Mouse (Mus musculus) adrenal gland, adult 2 months (tissue): ENCODE data around the gene Syndig1l. TPM values are rescaled to one million over a fixed set of nuclear protein-coding genes. Genes with fewer than 3 reads are reported as not detected.

Source experiments
- DNase-seq: peaks from one replicate; pipeline ENCODE4 v3.0.0; 2021
- polyA plus RNA-seq: library from polyadenylated mRNA; depleted of rRNA; stranded (reverse); fragments of >200 nt; gene quantifications from 2 replicates; pipeline ENCODE4 v1.2.3, GENCODE M21; 2012; rRNA removed
- total RNA-seq, 2 experiments: library from RNA; stranded (reverse); gene quantifications; 2 replicates each; pipeline ENCODE4 v1.2.3; 2021

The Syndig1l gene
- total and polyA plus RNA-seq, 3 experiments, result not detected

DNA sequence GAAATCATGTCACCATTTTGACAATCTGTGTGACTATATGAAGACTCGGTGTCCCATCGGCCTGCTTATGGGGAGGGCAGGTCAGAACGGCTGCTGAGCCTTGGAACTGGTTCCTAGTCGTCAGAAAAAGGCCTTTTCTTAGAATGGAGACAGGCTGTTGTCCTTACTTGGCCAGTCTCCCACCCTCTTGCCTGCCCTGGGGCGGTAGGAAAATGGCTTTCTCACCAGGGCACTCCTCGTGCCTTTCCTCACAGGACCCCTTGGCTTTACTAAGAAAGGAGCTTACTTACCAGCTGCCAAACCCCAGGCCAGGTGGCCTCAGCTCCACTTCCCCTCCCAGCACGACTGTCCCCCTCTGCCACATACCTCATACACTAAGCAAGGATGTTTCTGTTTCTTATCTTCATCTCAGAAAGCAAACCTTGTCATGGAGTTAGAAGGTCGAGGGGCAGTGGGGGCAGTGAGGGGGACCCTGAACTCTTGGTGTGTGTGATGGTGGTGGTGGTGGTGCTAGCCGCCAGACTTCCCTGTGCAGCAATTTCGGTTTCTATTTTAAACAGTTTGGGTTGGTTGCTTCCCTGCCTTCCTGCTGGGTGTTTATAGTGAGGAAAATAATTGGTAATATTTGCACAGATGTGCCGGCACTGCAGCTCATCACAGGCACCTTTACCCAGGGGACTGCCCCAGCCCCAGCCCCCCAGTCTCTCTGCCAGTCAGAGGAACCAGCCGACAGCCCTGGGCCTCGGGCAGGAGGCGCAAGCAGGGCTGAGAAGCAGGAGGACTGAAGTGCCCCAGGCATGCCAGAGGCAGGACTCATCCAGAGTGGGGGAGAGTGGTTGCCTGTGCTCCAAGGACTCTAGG, 23.7 kb downstream of the Syndig1l start:
- DNase-seq, result no peak

DNA sequence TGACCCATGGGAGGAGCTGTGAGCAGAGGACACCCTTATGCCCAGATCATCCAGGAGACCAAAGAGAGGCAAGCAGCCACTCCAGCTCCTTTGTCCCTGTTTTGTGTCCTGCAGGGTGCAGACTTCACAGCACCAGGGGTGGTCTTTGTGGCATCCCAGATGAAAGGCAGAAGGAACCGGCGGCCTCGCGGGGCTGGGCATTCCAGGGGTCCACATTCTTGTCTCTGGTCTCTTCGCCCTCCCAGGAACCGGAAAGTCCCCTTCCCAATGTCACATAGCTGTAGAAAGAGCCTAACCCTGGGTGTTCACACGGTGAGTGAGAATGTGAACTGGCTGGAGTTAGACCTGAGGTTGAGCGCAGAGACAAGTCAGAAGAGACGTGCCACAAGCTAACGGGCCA, 27.0 kb downstream of the Syndig1l start:
- no peak for DNase-seq

DNA sequence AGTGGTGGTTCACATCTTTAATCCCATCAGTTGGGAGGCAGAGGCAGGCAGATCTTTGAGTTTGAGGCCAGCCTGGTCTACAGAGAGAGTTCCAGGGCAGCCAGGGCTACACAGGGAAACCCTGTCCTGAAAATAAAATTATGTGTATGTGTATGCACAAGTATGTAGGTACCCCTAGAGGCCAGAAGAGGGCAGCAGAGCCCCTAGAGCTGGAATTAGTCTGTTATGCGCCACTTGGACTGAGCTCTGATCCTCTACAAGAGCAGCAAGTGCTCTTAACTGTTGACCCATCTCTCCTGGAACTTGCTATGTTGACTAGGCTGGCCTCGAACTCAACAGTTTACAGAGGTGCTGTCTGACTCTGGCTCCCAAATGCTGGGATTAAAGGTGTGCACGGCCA, 28.1 kb downstream of the Syndig1l start:
- no peak for DNase-seq

DNA sequence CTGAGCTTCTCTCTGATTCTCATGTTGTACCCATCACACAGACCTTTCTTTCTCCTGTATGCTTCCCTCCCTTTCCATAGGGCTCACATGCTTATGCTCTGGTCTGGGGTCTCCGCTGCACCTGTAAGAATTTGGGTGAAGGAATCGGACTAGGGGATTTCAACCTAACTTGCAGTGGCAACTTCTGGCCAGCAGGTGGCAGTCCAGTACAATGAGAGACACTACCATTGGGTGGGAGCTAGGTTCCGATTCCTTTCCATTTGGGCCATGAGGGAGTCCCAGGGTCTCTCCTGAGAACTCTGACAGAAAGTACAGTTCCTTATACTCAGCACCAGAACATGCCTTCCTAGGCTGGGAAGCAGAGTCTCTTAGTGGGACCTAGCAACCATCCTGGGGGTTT, 44.7 kb downstream of the Syndig1l start:
- peak; percentile 40 for DNase-seq

DNA sequence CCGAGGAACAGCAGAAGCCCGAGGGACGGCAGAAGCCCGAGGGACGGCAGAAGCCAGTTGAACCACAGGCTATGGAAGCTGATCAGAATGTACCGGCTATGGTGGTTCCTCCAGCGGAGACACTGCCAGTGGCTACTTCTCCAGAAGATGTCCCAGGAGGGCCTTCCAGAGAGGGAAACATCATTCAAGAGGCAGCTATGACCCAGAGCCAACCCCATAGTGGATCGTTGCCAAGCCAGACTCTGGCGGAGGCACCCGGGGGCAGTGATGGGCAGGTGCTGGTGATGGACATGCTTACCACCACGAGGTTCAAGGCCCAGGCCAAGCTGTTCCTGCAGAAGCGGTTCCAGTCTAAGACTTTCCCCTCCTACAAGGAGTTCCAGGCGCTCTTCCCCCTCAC, 48.4 kb downstream of the Syndig1l start:
- peak; percentile 10 for DNase-seq

DNA sequence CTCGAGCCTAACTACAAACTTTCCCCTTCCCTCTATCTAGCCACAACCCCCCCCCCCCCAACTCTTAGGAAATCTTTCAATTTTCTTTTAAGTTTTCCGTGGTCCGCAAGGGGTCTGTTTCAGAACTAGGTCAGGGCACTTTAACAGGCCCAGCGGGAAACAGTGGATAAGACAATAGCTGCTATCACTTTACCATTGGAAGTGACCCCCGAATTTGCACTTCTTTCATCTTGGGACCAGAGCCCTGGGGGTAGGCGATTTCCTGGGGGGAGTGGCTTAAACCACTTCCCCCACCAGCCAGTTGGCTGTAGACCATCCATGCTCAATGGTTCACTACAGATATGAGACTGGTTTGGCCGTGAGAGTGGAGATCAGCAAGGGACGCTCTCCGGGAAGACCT, 58.0 kb downstream of the Syndig1l start, which contains the start of gene Vrtn:
TSS of gene Vrtn (plus strand) at position 366 of the 400 bp plus-strand sequence.
- no peak for DNase-seq

DNA sequence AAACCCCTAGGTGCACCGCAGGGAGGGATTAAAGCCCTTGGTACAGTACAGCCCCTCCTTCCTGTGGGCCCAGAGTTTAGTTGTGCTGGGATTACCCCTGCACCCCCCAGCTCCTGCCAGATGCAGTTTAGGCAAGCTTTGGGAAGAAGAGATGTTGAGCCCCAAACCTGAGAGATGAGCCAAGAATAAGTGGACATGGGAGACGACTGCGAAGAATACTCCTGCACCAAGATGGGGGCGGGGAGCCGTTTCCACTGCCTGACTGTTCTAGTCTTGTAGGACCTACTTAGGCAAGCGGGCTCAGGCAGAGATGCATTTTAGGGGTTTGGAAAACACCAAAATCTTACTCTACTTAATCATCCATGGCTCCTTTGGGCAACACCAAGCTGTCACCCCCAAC, 58.4 kb downstream of the Syndig1l start:
- no peak for DNase-seq

DNA sequence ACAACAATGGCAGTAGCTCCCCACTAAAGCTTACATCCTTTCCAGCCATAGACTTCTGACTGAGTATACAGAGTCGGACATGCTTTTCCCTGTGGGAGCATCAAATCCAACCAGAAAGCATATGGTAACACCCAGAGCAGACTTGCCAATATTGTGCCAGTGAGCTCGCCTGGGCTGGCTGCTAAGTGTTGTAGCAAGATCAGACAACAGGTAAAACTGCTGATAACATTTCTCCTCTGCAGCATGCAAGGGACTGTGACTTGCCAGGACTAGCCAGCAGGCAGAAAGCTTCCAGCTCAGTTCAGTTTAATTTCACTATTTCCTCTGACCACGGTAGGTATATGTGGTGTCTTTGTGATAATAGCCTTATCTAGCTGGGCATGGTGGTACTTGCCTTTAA, 66.8 kb downstream of the Syndig1l start:
- DNase-seq, result no peak

Other genes with a start within 250 kb of the Syndig1l start
- 100 to 1,000 TPM; 211 to 272 TPM for gene Aldh6a1, start 247.8 kb downstream of the Syndig1l start, total RNA-seq
- gene Aldh6a1, start 247.8 kb downstream of the Syndig1l start, polyA plus RNA-seq, result 21.7 and 22.0 TPM in 2 replicates
- 10 to 100 TPM; 16.2 to 19.7 TPM for gene Lin52, start 247.4 kb downstream of the Syndig1l start, total RNA-seq
- gene Lin52, start 247.4 kb downstream of the Syndig1l start, polyA plus RNA-seq, result 5.0 and 6.9 TPM in 2 replicates
- not detected for gene Vsx2, start 129.1 kb downstream of the Syndig1l start, total RNA-seq
- gene Vsx2, start 129.1 kb downstream of the Syndig1l start, polyA plus RNA-seq, result not detected in 2 replicates
- 10 to 100 TPM; 12.1 to 12.4 TPM for gene Abcd4, start 81.4 kb downstream of the Syndig1l start, total RNA-seq
- 27.7 and 30.3 TPM in 2 replicates for gene Abcd4, start 81.4 kb downstream of the Syndig1l start, polyA plus RNA-seq
- not detected for gene Vrtn, start 57.8 kb downstream of the Syndig1l start, total RNA-seq
- gene Vrtn, start 57.8 kb downstream of the Syndig1l start, polyA plus RNA-seq, result not detected in 2 replicates
- gene Npc2, start 74.3 kb upstream of the Syndig1l start, total RNA-seq, result 100 to 1,000 TPM in 1 of 2 experiments, 10 to 100 TPM in 1; 85.4 to 100 TPM
- 126 and 165 TPM in 2 replicates for gene Npc2, start 74.3 kb upstream of the Syndig1l start, polyA plus RNA-seq
- 10 to 100 TPM; 76.0 to 80.8 TPM for gene Isca2, start 74.4 kb upstream of the Syndig1l start, total RNA-seq
- gene Isca2, start 74.4 kb upstream of the Syndig1l start, polyA plus RNA-seq, result 42.1 and 54.5 TPM in 2 replicates
- 10 to 100 TPM in 1 of 2 experiments, 1 to 10 TPM in 1; 6.6 to 11.9 TPM for gene Ltbp2, start 177.7 kb upstream of the Syndig1l start, total RNA-seq
- 11.8 and 16.1 TPM in 2 replicates for gene Ltbp2, start 177.7 kb upstream of the Syndig1l start, polyA plus RNA-seq